Mouse (Mus musculus) gastrocnemius, postnatal 10 days (tissue): ENCODE data around the gene Prkce. TPM values are rescaled to one million over a fixed set of nuclear protein-coding genes. Genes with fewer than 3 reads are reported as not detected.
A peak's percentile ranks its signal among the peaks of the same experiment; 100 is the strongest.

Experiments
- DNase-seq: peaks from one replicate; pipeline ENCODE4 v3.0.0; 2021; ENCODE audit warnings: mixed read lengths
- total RNA-seq, 2 experiments: library from RNA; stranded (reverse); gene quantifications; 2 replicates each; pipeline ENCODE4 v1.2.3; 2021

Gene Prkce
- total RNA-seq, 2 experiments from 2014 or later = 11.3 to 14.0 TPM

GRCm38 (mm10) chr17:86648856-86649435 lies 481.4 kb downstream of the Prkce start:
- DNase-seq = no peak

DNA sequence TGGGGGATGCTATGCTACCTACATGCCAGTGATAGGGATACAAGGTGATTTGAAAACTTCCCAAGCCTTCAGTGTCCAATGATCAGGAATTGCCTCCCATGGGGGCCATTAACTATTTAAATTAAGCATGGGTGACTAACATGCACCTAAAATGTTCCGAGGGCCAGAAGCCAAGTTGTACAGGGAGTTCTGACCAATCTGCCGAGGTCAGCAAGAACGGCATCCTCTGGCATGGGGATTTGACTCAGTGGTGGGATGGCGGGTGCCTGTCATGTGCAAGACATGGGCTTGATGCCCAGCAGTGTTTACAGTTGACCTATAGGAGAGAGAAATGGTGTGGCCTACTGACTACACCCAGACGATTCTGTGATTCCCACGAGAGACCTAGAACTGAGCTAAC lies 482.7 kb downstream of the Prkce start:
- DNase-seq = no peak

DNA sequence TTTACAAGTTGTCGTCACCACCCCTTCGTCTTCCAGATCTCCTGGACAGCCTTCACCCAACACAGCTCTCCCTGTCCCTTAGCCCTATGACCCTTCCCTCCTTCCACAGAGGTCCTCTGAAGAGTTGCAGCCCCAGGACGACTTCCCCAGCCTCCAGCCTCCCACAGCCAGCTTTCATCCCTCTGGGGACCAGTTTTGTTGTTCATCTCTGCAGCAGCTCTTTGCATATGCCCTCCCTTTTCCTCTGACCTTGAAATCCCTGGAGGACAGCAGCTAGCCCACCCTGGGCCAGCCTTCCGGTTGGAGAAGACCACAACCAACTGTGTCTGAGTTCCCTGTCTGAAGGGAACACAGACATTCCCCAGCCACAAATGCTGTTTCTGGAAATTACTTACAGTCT lies 483.5 kb downstream of the Prkce start:
- DNase-seq = no peak

- no peak for DNase-seq
Observed at GRCm38 (mm10) chr17:86652751-86653150, 485.2 kb downstream of the Prkce start.

GRCm38 (mm10) chr17:86656369-86656768 lies 488.8 kb downstream of the Prkce start:
- DNase-seq = no peak

GRCm38 (mm10) chr17:86662301-86662700 lies 494.7 kb downstream of the Prkce start:
- DNase-seq = no peak

GRCm38 (mm10) chr17:86663471-86663870 lies 495.9 kb downstream of the Prkce start:
- DNase-seq = no peak

DNA sequence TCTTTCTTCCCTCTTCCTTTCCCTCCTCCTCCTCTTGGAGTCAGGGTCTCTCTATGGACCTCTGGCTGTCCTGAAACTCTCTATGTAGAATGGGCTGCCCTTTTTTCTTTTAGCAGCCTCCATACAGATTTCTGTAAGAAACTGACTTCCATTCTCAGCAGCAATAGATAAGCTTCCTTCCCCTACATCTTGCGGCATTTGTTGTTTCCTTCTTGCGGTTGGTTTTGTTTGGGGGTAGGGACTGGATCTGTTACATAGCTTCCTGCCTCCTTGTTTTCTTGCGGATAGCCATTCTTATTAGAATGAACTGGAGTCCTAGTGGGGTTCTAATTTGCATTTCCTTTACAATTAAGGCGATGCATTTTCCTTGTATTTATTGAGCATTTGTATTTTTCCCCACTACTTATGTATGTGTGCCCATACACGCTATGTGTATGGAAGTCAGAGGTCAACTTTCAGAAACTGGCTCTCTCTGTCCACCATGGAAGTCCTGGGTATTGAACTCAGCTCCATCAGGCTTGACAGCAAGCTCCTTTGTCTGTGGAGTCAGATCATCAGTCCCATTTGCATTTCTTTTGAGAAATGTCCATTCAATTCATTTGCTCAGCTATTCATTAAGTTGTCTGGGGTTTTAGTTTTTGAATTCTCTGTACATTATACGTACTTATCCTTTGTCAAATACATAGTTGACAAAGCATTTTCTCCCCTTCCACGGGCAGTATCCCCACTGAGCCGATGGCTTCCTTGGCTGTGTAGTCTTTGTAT lies 500.4 kb downstream of the Prkce start:
- DNase-seq = no peak

GRCm38 (mm10) chr17:86669641-86670373 lies 502.2 kb downstream of the Prkce start:
- DNase-seq = no peak

DNA sequence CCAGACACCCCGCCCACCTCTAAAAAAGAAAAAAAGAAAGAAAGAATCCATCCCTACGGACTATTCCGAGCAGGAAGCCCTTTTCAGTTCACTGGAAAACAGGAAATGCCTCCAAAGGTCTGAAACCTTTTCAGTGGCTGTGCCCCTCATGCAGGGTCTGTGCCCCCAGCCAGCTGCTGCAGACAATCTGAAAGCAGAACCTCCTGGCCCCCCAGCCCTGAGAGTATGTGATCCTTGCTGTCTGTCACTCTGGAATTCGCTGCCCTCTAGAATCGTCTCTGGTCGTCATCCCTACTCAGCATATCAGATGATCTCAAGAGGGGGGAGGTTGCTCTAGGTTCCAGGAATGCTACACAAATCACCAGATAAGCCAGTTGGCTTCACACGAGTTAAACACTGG lies 503.1 kb downstream of the Prkce start:
- DNase-seq = no peak

- no peak for DNase-seq
Observed at GRCm38 (mm10) chr17:86674971-86675370, 507.4 kb downstream of the Prkce start.

GRCm38 (mm10) chr17:86676336-86676735 lies 508.8 kb downstream of the Prkce start:
- no peak for DNase-seq

- DNase-seq = no peak
Observed at GRCm38 (mm10) chr17:86676909-86677308, 509.3 kb downstream of the Prkce start.

- DNase-seq = no peak
Observed at GRCm38 (mm10) chr17:86685263-86685662, 517.7 kb downstream of the Prkce start.

DNA sequence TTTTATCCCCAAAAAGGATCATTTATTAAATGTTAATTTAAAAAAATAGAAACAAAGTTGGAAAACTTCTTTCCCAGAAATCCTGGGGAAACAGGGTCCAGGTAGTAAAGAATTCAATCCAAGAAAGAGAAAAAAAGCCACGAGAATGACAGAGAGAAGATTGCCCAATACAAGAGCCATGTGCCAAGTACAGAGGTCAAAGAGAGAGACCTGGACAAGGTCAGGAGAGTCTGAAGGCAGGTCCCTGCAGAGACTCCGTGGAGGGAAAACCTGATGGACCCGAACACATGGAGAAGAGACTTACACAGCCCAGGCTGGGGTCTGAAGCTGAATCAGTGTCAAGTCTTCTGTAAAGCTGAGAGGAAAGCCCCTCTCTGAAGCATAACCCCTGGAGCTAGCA lies 519.4 kb downstream of the Prkce start:
- DNase-seq = no peak

DNA sequence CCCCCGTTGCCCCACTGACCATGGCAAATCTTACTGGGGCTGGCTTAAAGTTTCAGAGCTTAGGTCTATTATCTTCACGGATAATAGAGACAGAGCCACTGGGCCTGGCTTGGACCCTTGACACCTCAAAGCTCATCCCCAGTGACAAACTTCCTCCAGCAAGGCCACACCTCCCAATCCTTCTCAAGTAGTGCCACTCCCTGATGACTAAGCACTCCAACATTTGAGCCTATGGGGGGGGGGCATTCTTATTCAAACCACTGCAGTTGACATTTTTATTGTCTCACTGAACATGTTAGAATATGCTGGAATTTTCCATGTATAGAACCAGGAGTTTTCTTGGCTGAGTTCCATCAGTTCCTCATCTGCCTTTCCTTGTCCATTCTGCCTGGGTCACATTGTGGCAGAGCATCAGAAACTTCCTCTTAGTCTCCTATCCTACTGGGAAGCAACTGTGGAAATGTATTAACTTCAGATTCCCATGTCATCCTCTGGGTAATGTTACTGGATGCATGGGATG lies 523.3 kb downstream of the Prkce start:
- no peak for DNase-seq

- peak; percentile 32 for DNase-seq
Observed at GRCm38 (mm10) chr17:86697751-86698150, 530.2 kb downstream of the Prkce start.

DNA sequence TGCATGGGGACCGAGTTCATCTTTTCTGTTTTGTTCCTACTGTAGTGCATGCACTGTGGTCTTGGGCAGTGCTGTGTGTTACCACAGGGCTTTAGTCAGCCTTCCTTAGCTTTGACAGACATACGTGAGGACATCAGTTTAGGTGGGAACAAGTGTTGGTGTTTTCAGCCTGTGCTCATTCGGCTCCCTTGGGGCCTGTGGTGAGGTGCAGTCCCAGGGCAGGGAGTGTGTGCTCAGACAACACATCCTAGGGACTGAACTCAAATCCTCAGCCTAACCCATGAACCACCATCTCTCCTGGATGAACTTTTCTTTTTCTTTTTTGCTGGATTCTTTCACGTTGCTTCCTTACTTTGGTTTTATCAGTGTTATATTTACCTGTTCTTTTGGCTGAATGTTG lies 535.8 kb downstream of the Prkce start:
- no peak for DNase-seq

DNA sequence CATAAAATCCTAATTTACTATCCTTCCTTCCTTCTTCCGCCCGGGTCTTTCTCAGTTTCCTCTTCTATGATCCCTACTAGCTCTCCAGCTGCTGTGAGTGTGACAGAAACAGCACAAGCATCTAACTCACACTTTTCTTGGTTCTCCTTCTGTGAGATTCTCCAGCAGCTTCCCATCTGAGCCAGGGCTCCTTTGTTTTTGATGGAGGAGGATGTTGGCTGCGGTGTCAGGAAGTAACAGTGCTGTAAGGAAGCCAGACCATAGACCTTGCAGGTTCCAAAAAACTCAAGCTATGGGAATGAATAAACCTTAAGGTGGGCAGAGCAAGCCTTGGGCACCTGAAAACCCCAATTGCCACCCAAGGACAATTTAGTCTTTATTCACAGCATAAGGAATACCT lies 537.7 kb downstream of the Prkce start:
- no peak for DNase-seq

- no peak for DNase-seq
Observed at GRCm38 (mm10) chr17:86706467-86706866, 538.9 kb downstream of the Prkce start.
